Mouse (Mus musculus): ENCODE measurements around the gene Otol1.

- TF ChIP-seq GATA1 (IDR thresholded peaks at IDR 0.05; ENCODE audit: low read length) (no peak), TAL1 (IDR thresholded peaks at IDR 0.05; ENCODE audit: low read length) (no peak)
Observed at GRCm38 (mm10) chr3:70029260-70029659, 21.8 kb downstream of the Otol1 start.
